Mouse (Mus musculus): ENCODE data around the gene Col25a1. TPM values are rescaled to one million over a fixed set of nuclear protein-coding genes. Genes with fewer than 3 reads are reported as not detected.

Gene Col25a1
- polyA plus RNA-seq, 1 experiment = 0.04 TPM

DNA sequence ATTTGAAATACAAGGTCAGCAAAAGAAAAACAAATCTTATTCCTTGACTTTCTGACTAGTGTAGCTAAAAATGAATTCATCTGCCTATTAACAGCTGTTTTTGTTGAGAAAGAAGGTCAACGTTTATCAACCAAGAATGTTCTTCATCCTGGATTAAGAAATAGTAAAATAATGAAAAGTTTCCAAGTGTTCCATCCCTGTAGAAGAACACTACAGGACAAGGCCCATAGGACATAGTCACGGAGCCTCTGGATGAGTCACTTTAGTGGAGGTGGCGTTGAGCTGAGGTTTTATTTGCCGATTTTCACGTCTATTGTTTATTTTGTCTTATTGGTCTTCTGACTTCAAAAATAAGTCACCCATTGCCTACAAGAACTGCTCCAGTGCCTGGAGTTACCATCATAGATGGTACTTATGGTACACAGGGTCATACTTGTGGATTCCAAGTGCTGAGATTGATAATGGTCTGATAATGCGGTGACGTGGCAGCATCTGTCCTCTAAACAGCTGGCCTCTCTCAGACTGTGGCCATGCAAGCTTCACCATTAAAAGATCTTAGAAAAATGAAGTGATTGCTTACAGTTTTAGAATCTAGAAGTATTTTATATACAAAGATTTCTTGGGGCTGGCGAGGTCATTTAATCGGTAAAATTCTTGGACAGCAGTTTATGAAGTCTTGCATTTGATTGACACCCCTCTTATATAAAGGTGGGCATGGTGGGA, 198.7 kb downstream of the Col25a1 start:
- 75% methylated on average over 9 of the region's 9 CpGs for WGBS
- H3K4me3 ChIP-seq (ENCODE audit: low read depth, low read length) = no peak overlapping the region
- no peak overlapping the region for H3K27ac ChIP-seq (ENCODE audit: insufficient read depth, low read depth, low read length)
- H3K4me1 ChIP-seq (ENCODE audit: control insufficient read depth, insufficient read depth, insufficient read length, low read length) = no peaks in the 10 kb centered on the region
- TF ChIP-seq CTCF (IDR thresholded peaks at IDR 0.05; ENCODE audit: extremely low read depth, insufficient read length, insufficient replicate concordance, low read depth, low read length) (no peak), POLR2A (IDR thresholded peaks at IDR 0.05; ENCODE audit: low read depth, low read length) (no peak)
- no peaks in the 10 kb centered on the region for H3K27me3 ChIP-seq (ENCODE audit: control insufficient read depth, insufficient read depth, low read length)
- H3K36me3 ChIP-seq (ENCODE audit: control insufficient read depth, insufficient read depth, low read length) = no peaks in the 10 kb centered on the region

DNA sequence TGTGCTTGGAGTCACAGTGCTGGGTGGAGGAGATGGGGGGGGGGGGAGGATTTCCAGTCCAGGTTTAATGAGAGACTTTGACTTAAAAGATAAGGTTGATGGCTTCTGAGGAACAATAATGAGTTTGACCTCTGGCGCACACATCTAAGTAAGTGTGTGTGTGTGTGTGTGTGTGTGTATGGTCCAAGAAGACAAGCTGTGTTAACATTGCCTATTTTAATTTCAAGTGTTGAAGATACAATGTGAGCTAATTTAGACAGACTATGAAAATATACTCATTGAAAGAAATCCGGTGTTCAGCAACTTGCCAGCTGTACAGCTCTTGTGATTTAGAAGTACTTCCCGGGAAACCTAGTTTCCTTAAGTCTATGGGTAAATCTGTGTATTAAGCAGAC, 199.3 kb downstream of the Col25a1 start:
- H3K4me1 ChIP-seq (ENCODE audit: control insufficient read depth, insufficient read depth, insufficient read length, low read length) = no peaks in the 10 kb centered on the region
- TF ChIP-seq POLR2A (IDR thresholded peaks at IDR 0.05; ENCODE audit: low read depth, low read length) (no peak), CTCF (IDR thresholded peaks at IDR 0.05; ENCODE audit: extremely low read depth, insufficient read length, insufficient replicate concordance, low read depth, low read length) (no peak)
- WGBS = 88% methylated on average over 3 of the region's 3 CpGs
- no peaks in the 10 kb centered on the region for H3K27me3 ChIP-seq (ENCODE audit: control insufficient read depth, insufficient read depth, low read length)
- no peak overlapping the region for H3K27ac ChIP-seq (ENCODE audit: insufficient read depth, low read depth, low read length)
- H3K36me3 ChIP-seq (ENCODE audit: control insufficient read depth, insufficient read depth, low read length) = no peaks in the 10 kb centered on the region
- no peak overlapping the region for H3K4me3 ChIP-seq (ENCODE audit: low read depth, low read length)

- H3K27me3 ChIP-seq (ENCODE audit: control insufficient read depth, insufficient read depth, low read length) = no peaks in the 10 kb centered on the region
- no peaks in the 10 kb centered on the region for H3K4me1 ChIP-seq (ENCODE audit: control insufficient read depth, insufficient read depth, insufficient read length, low read length)
- 24% methylated on average over 3 of the region's 3 CpGs for WGBS
- no peak overlapping the region for H3K4me3 ChIP-seq (ENCODE audit: low read depth, low read length)
- TF ChIP-seq CTCF (IDR thresholded peaks at IDR 0.05; ENCODE audit: extremely low read depth, insufficient read length, insufficient replicate concordance, low read depth, low read length) = no peak
- no peak for TF ChIP-seq POLR2A (IDR thresholded peaks at IDR 0.05; ENCODE audit: low read depth, low read length)
- no peak overlapping the region for H3K27ac ChIP-seq (ENCODE audit: insufficient read depth, low read depth, low read length)
- H3K36me3 ChIP-seq (ENCODE audit: control insufficient read depth, insufficient read depth, low read length) = no peaks in the 10 kb centered on the region
Observed at GRCm38 (mm10) chr3:130332347-130332913, 201.1 kb downstream of the Col25a1 start.

GRCm38 (mm10) chr3:130337857-130338256, 206.6 kb downstream of the Col25a1 start:
- Histone ChIP-seq H3K36me3 (ENCODE audit: control insufficient read depth, insufficient read depth, low read length) (no peaks in the 10 kb centered on the region), H3K4me3 (ENCODE audit: low read depth, low read length) (peak overlapping the region; percentile 31; the same call in 1 of the 2 replicates), H3K27me3 (ENCODE audit: control insufficient read depth, insufficient read depth, low read length) (no peaks in the 10 kb centered on the region), H3K27ac (ENCODE audit: insufficient read depth, low read depth, low read length) (no peak overlapping the region), H3K4me1 (ENCODE audit: control insufficient read depth, insufficient read depth, insufficient read length, low read length) (no peaks in the 10 kb centered on the region)
- TF ChIP-seq CTCF (IDR thresholded peaks at IDR 0.05; ENCODE audit: extremely low read depth, insufficient read length, insufficient replicate concordance, low read depth, low read length) = no peak
- TF ChIP-seq POLR2A (IDR thresholded peaks at IDR 0.05; ENCODE audit: low read depth, low read length) = no peak
- 61% methylated on average over 13 of the region's 13 CpGs for WGBS

- 68% methylated on average over 3 of the region's 3 CpGs for WGBS
- no peaks in the 10 kb centered on the region for H3K4me1 ChIP-seq (ENCODE audit: control insufficient read depth, insufficient read depth, insufficient read length, low read length)
- no peaks in the 10 kb centered on the region for H3K36me3 ChIP-seq (ENCODE audit: control insufficient read depth, insufficient read depth, low read length)
- TF ChIP-seq CTCF (IDR thresholded peaks at IDR 0.05; ENCODE audit: extremely low read depth, insufficient read length, insufficient replicate concordance, low read depth, low read length) (no peak), POLR2A (IDR thresholded peaks at IDR 0.05; ENCODE audit: low read depth, low read length) (no peak)
- H3K27ac ChIP-seq (ENCODE audit: insufficient read depth, low read depth, low read length) = no peak overlapping the region
- no peaks in the 10 kb centered on the region for H3K27me3 ChIP-seq (ENCODE audit: control insufficient read depth, insufficient read depth, low read length)
- no peak overlapping the region for H3K4me3 ChIP-seq (ENCODE audit: low read depth, low read length)
Observed at GRCm38 (mm10) chr3:130338371-130338770, 207.1 kb downstream of the Col25a1 start.

GRCm38 (mm10) chr3:130350161-130350560, 218.9 kb downstream of the Col25a1 start:
- 67% methylated on average over 6 of the region's 6 CpGs for WGBS

DNA sequence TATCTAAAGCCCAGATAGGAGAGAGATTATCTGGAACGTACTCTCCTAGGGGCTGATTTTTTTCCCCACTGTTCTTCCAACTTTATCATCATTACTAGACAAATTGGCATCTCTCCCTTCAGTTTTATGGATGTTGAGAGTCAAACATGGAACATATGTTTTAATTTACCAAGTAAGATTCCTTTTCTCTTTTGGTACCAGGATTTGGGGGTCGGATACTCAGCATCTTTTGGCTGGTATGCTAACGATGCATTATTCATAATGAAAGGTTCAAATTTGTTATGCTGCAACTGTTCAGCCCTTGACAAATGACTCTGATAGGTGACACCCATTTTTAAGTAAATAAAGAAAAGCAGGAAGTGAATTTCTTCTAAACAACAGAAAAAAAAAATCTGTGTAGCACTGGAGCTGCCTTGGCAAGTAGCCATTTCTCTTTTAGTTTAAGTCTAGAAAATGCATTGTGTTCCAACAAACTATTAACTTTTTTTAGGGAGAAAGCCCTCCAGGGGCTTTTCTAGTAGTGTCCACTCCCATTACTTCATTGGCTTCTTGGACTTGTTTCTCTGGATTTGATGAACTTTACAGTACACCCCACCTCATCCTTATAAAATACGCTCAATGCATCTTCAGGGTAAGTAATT, 223.2 kb downstream of the Col25a1 start:
- WGBS = 71% methylated on average over 4 of the region's 4 CpGs
- Histone ChIP-seq H3K4me1 (ENCODE audit: control insufficient read depth, insufficient read depth, insufficient read length, low read length) (no peaks in the 10 kb centered on the region), H3K4me3 (ENCODE audit: low read depth, low read length) (no peak overlapping the region), H3K36me3 (ENCODE audit: control insufficient read depth, insufficient read depth, low read length) (no peaks in the 10 kb centered on the region), H3K27me3 (ENCODE audit: control insufficient read depth, insufficient read depth, low read length) (no peaks in the 10 kb centered on the region; the same call in 1 of the 2 replicates), H3K27ac (ENCODE audit: insufficient read depth, low read depth, low read length) (no peak overlapping the region)
- TF ChIP-seq POLR2A (IDR thresholded peaks at IDR 0.05; ENCODE audit: low read depth, low read length) = no peak
- no peak for TF ChIP-seq CTCF (IDR thresholded peaks at IDR 0.05; ENCODE audit: extremely low read depth, insufficient read length, insufficient replicate concordance, low read depth, low read length)

More at GRCm38 (mm10) chr3:130350161-130350560, 218.9 kb downstream of the Col25a1 start:
- Histone ChIP-seq H3K4me3 (ENCODE audit: low read depth, low read length) (no peak overlapping the region), H3K36me3 (ENCODE audit: control insufficient read depth, insufficient read depth, low read length) (no peaks in the 10 kb centered on the region), H3K27me3 (ENCODE audit: control insufficient read depth, insufficient read depth, low read length) (no peaks in the 10 kb centered on the region; the same call in 1 of the 2 replicates), H3K4me1 (ENCODE audit: control insufficient read depth, insufficient read depth, insufficient read length, low read length) (no peaks in the 10 kb centered on the region), H3K27ac (ENCODE audit: insufficient read depth, low read depth, low read length) (no peak overlapping the region)
- TF ChIP-seq POLR2A (IDR thresholded peaks at IDR 0.05; ENCODE audit: low read depth, low read length) (no peak), CTCF (IDR thresholded peaks at IDR 0.05; ENCODE audit: extremely low read depth, insufficient read length, insufficient replicate concordance, low read depth, low read length) (no peak)
